Mouse (Mus musculus): ENCODE measurements around the gene Gm3002. TPM values are rescaled to one million over a fixed set of nuclear protein-coding genes. Genes with fewer than 3 reads are reported as not detected.
"Not testable (repeated sequence)": the region's sequence is repeated elsewhere in the genome, so short reads cannot be mapped to it uniquely, and the experiment has no call there.

Gm3002 gene
- not detected for total RNA-seq (2021)
- long read RNA-seq, experiment 1, result 0 reads
- long read RNA-seq, experiment 2, result 0 reads

GRCm38 (mm10) chr14:3809774-3810173 lies at the start of gene Gm3002:
TSS of gene Gm3002 (plus strand) at chr14:3810074.
- DNase-seq; intact Hi-C loops (cut with DNase I): not testable (repeated sequence)

DNA sequence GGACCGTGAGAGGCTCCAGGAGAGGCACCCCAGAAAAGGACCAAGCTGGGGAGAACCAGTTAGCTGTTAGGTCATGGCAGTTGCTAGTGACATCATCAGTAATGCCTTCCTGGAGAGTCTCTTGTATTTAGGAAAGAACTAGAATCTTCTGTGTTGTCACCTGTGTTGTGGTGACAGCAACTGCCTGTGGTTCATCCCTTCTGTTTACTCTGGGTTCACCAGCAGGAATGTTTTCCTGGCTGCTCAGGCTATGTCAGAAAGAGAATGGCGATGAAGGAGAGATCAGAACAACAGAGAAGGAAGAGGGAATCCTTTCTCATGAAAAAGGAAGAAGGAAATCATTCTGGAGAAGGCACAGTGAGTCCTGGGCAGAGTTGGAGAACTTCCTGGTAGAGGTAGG lies 36.1 kb downstream of the Gm3002 start, which contains the start of gene Gm3033:
Gene Gm3033 (plus strand): TSS at position 301 of the 400 bp plus-strand sequence.
- intact Hi-C loops (cut with DNase I), result not testable (repeated sequence)

GRCm38 (mm10) chr14:3883872-3884271 lies 74.0 kb downstream of the Gm3002 start, which contains the start of gene Gm2916:
TSS of gene Gm2916 (plus strand) at chr14:3884172.
- intact Hi-C loops (cut with DNase I); DNase-seq: not testable (repeated sequence)

More for the DNA sequence above, 36.1 kb downstream of the Gm3002 start, which contains the start of gene Gm3033:
- not testable (repeated sequence) for DNase-seq

DNA sequence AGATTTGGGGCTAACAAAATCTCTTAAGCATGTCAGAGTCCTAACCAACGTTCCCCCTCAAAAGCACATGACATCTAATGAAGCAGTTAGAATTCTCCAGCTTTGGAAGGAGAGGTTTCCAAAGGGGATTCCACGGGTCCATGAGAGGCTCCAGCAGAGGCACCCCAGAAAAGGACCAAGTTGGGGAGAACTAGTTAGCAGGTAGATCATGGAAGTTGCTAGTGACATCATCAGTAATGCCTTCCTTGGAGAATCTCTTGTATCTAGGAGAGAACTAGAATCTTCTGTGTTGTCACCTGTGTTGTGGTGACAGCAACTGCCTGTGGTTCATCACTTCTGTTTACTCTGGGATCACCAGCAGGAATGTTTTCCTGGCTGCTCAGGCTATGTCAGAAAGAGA lies 121.6 kb downstream of the Gm3002 start, which contains the start of gene Gm3029:
Gene Gm3029 (plus strand): TSS at position 301 of the 400 bp plus-strand sequence.
- intact Hi-C loops (cut with DNase I); DNase-seq: not testable (repeated sequence)

- intact Hi-C loops (cut with DNase I); DNase-seq: not testable (repeated sequence)
Observed at GRCm38 (mm10) chr14:3963247-3963646, 153.4 kb downstream of the Gm3002 start, which contains the start of gene Gm3095. TSS of gene Gm3095 (plus strand) at chr14:3963547.

- DNase-seq; intact Hi-C loops (cut with DNase I): not testable (repeated sequence)
Observed at GRCm38 (mm10) chr14:3998094-3998493, 188.2 kb downstream of the Gm3002 start, which contains the start of gene Gm3099. TSS of gene Gm3099 (plus strand) at chr14:3998394.

Other genes starting within 250 kb of the Gm3002 start
- not detected for gene Gm3012, start 175.6 kb upstream of the Gm3002 start, total RNA-seq (2021)
- gene Gm3020, start 158.0 kb upstream of the Gm3002 start, total RNA-seq (2021), result under 1 TPM; 0.17 to 0.18 TPM
- not detected for gene Gm3043, start 121.3 kb upstream of the Gm3002 start, total RNA-seq (2021)
- not detected for gene Gm3033, start 36.2 kb downstream of the Gm3002 start, total RNA-seq (2021)
- not detected for gene Gm2916, start 74.1 kb downstream of the Gm3002 start, total RNA-seq (2021)
- not detected for gene Gm3029, start 121.7 kb downstream of the Gm3002 start, total RNA-seq (2021)
- gene Gm3095, start 153.5 kb downstream of the Gm3002 start, total RNA-seq (2021), result not detected
- not detected for gene Gm3099, start 188.3 kb downstream of the Gm3002 start, total RNA-seq (2021)
- gene Gm5796, start 213.9 kb downstream of the Gm3002 start, total RNA-seq (2021), result under 1 TPM in 1 of 2 experiments, not detected in 1; 0.51 TPM